Mouse (Mus musculus) subcutaneous adipose tissue, adult 2 months (tissue): ENCODE measurements around the gene Mmp21. TPM values are rescaled to one million over a fixed set of nuclear protein-coding genes. Genes with fewer than 3 reads are reported as not detected.

ENCODE experiments used
- polyA plus RNA-seq: library from polyadenylated mRNA; depleted of rRNA; stranded (reverse); fragments of >200 nt; gene quantifications from 2 replicates; pipeline ENCODE4 v1.2.3, GENCODE M21; 2012; ENCODE audit warnings: low replicate concordance; rRNA removed

Gene Mmp21
- not detected in 2 replicates for polyA plus RNA-seq

GRCm38 (mm10) chr7:133679961-133680360 lies at the start of gene Mmp21:
Mmp21 (minus strand) TSS chr7:133680061.

GRCm38 (mm10) chr7:133637361-133638305 lies 42.2 kb downstream of the Mmp21 start, which contains the start of gene Edrf1:
Edrf1 (plus strand) TSS chr7:133637543.

Other genes starting within 250 kb of the Mmp21 start
- 0.17 TPM in 1 of 2 replicates, not detected in the other for gene Tex36, start 77.9 kb downstream of the Mmp21 start, polyA plus RNA-seq
- gene Edrf1, start 42.5 kb downstream of the Mmp21 start, polyA plus RNA-seq = 7.5 and 14.9 TPM in 2 replicates
- gene Bccip, start 29.3 kb upstream of the Mmp21 start, polyA plus RNA-seq = 40.3 and 53.0 TPM in 2 replicates
- 25.3 and 36.6 TPM in 2 replicates for gene Uros, start 30.0 kb upstream of the Mmp21 start, polyA plus RNA-seq
- 0.17 and 0.30 TPM in 2 replicates for gene Fank1, start 96.8 kb upstream of the Mmp21 start, polyA plus RNA-seq
- 63.5 and 126 TPM in 2 replicates for gene Dhx32, start 102.7 kb upstream of the Mmp21 start, polyA plus RNA-seq